8 mouse cellular contexts compared by ENCODE assay signal in genomic region chr4:134286226-134287167, GRCm38 (mm10). TPM values are rescaled to one million over a fixed set of nuclear protein-coding genes. Genes with fewer than 3 reads are reported as not detected.
DNase-seq lines count a peak whose midpoint lies in the region; ATAC-seq and TF ChIP-seq lines count a peak whose summit lies in the region.

No protein-coding gene starts in this region.

- TF ChIP-seq CTCF in testis, adult 2 months (IDR thresholded peaks at IDR 0.05; ENCODE audit: control insufficient read depth, insufficient read depth, insufficient replicate concordance, low read depth, low read length), result no peak
- TF ChIP-seq CTCF in forebrain, postnatal 0 days (IDR thresholded peaks at IDR 0.05; ENCODE audit: low read depth), result no peak
- no peak for TF ChIP-seq CTCF in liver, adult 2 months (IDR thresholded peaks at IDR 0.05; ENCODE audit: low read depth, low read length)

- WGBS in forebrain, postnatal 0 days, result 3% methylated on average over 59 of the region's 59 CpGs
- WGBS in liver, adult 2 months, result under 1% methylated on average over 59 of the region's 59 CpGs
- 1% methylated on average over 55 of the region's 59 CpGs for WGBS in stomach, embryonic 14.5 days

- peaks cover 10% of the 10 kb centered on the region for H3K4me1 ChIP-seq in testis, adult 2 months (ENCODE audit: control insufficient read depth, insufficient read depth, low read length)
- H3K4me1 ChIP-seq in forebrain, postnatal 0 days (ENCODE audit: insufficient read depth), result peaks cover 12% of the 10 kb centered on the region; the same call in 1 of the 2 replicates
- H3K4me1 ChIP-seq in liver, adult 2 months (ENCODE audit: control insufficient read depth, insufficient read depth, low read length), result peaks cover 11% of the 10 kb centered on the region
- peaks cover 17% of the 10 kb centered on the region for H3K4me1 ChIP-seq in stomach, embryonic 14.5 days (ENCODE audit: control insufficient read depth, insufficient read depth, low read length)

- H3K36me3 ChIP-seq in testis, adult 2 months (ENCODE audit: control insufficient read depth, insufficient read depth, low read length), result no peaks in the 10 kb centered on the region; the same call in 1 of the 2 replicates
- peaks cover 10% of the 10 kb centered on the region; the same call in 1 of the 2 replicates for H3K36me3 ChIP-seq in forebrain, postnatal 0 days (ENCODE audit: insufficient read depth)
- H3K36me3 ChIP-seq in liver, adult 2 months (ENCODE audit: control insufficient read depth, insufficient read depth, low read length), result peaks cover 17% of the 10 kb centered on the region; the same call in 1 of the 2 replicates
- H3K36me3 ChIP-seq in stomach, embryonic 14.5 days (ENCODE audit: control insufficient read depth, insufficient read depth, low read length), result peaks cover 13% of the 10 kb centered on the region; the same call in 1 of the 2 replicates

- ATAC-seq in forebrain, postnatal 0 days, result peak; percentile 32
- ATAC-seq in stomach, embryonic 14.5 days (ENCODE audit: insufficient number of reproducible peaks, insufficient read depth, low FRiP score, low read depth), result peak; percentile 17; the same call in 1 of the 2 replicates

- peak overlapping the region; percentile 95 for H3K4me3 ChIP-seq in testis, adult 2 months (ENCODE audit: control insufficient read depth, low read depth, low read length)
- peak overlapping the region; percentile 89 for H3K4me3 ChIP-seq in forebrain, postnatal 0 days (ENCODE audit: low read depth, low read length)
- peak overlapping the region; percentile 99 for H3K4me3 ChIP-seq in liver, adult 2 months (ENCODE audit: insufficient read depth, low read depth, low read length)
- H3K4me3 ChIP-seq in stomach, embryonic 14.5 days (ENCODE audit: low read depth, low read length), result peak overlapping the region; percentile 100

- TF ChIP-seq POLR2A in testis, adult 2 months (IDR thresholded peaks at IDR 0.05; ENCODE audit: control insufficient read depth, low read depth, low read length), result no peak
- no peak for TF ChIP-seq POLR2A in liver, adult 2 months (IDR thresholded peaks at IDR 0.05; ENCODE audit: extremely low read depth, insufficient read depth, low read length)

- H3K9ac ChIP-seq in forebrain, postnatal 0 days, result peak overlapping the region; percentile 99
- H3K9ac ChIP-seq in liver, adult 2 months (ENCODE audit: low read depth, low read length), result peak overlapping the region; percentile 94
- peak overlapping the region; percentile 98 for H3K9ac ChIP-seq in stomach, embryonic 14.5 days (replicated peaks; ENCODE audit: low read depth, low read length)

- no peaks in the 10 kb centered on the region for H3K9me3 ChIP-seq in forebrain, postnatal 0 days (ENCODE audit: low read length)
- no peaks in the 10 kb centered on the region for H3K9me3 ChIP-seq in stomach, embryonic 14.5 days (ENCODE audit: control insufficient read depth, low read depth, low read length)

- H3K27me3 ChIP-seq in testis, adult 2 months (ENCODE audit: control insufficient read depth, insufficient read depth, low read length), result no peaks in the 10 kb centered on the region
- no peaks in the 10 kb centered on the region for H3K27me3 ChIP-seq in forebrain, postnatal 0 days (ENCODE audit: insufficient read depth, low read length)
- no peaks in the 10 kb centered on the region for H3K27me3 ChIP-seq in liver, adult 2 months (ENCODE audit: control insufficient read depth, insufficient read depth, low read length)
- H3K27me3 ChIP-seq in stomach, embryonic 14.5 days (ENCODE audit: control insufficient read depth, insufficient read depth, low read length), result no peaks in the 10 kb centered on the region

- H3K79me2 ChIP-seq in liver, adult 2 months (ENCODE audit: control insufficient read depth, insufficient read depth, low read length), result peaks cover 4% of the 10 kb centered on the region; the same call in 1 of the 2 replicates

- peak overlapping the region; percentile 82 for H3K27ac ChIP-seq in testis, adult 2 months (ENCODE audit: control insufficient read depth, insufficient read depth, low read depth, low read length)
- H3K27ac ChIP-seq in forebrain, postnatal 0 days (ENCODE audit: low read depth, low read length), result peak overlapping the region; percentile 100
- H3K27ac ChIP-seq in liver, adult 2 months (replicated peaks; ENCODE audit: insufficient read depth, low read depth, low read length), result peak overlapping the region; percentile 87
- H3K27ac ChIP-seq in stomach, embryonic 14.5 days (ENCODE audit: low read length), result peak overlapping the region; percentile 44

- DNase-seq in gastrocnemius, postnatal 10 days, result peak; percentile 44
- no peak for DNase-seq in gastrocnemius, adult 18-20 months (ENCODE audit: low spot score)
- no peak for DNase-seq in testis, postnatal 14 days (ENCODE audit: low spot score)
- DNase-seq in forebrain, postnatal 0 days, result no peak
- DNase-seq in liver, adult 2 months (ENCODE audit: extremely low read depth, low read depth, low spot score), result peak; percentile 83
- no peak for DNase-seq in frontal cortex, adult 2 months (ENCODE audit: extremely low spot score in 1 of 2, low spot score in 1 of 2)

- peak overlapping the region; percentile 74 for H3K4me2 ChIP-seq in forebrain, postnatal 0 days (ENCODE audit: low read depth)
- H3K4me2 ChIP-seq in stomach, embryonic 14.5 days (replicated peaks; ENCODE audit: low read depth, low read length), result peak overlapping the region; percentile 81

RNA-seq across cellular contexts. Expression of gene Pdik1l, which starts 1.2 kb away (rescaled TPM):
- 1 to 10 TPM; 5.8 to 8.4 TPM for total RNA-seq in gastrocnemius, postnatal 10 days (2021)
- total RNA-seq in gastrocnemius, adult 18-20 months (2021), result 1 to 10 TPM; 3.9 to 5.7 TPM
- polyA plus RNA-seq in testis, adult 2 months (2012; rRNA removed), result 6.2 and 6.4 TPM in 2 replicates
- 42.2 and 43.8 TPM in 2 replicates for total RNA-seq in forebrain, postnatal 0 days (2014; rRNA removed)
- 21.7 and 28.9 TPM in 2 replicates for polyA plus RNA-seq in forebrain, postnatal 0 days (2015; fragmentation: Nextera tagmentation; extraction: Ambion mirVana)
- total RNA-seq in liver, adult 2 months (2014; rRNA removed), result 7.4 and 7.8 TPM in 2 replicates
- polyA plus RNA-seq in liver, adult 2 months (2012; rRNA removed), result 2.6 and 2.7 TPM in 2 replicates
- 19.0 and 19.6 TPM in 2 replicates for polyA plus RNA-seq in stomach, embryonic 14.5 days (2014; fragmentation: Nextera tagmentation; extraction: Ambion mirVana)
- 8.5 and 8.9 TPM in 2 replicates for polyA plus RNA-seq in frontal cortex, adult 2 months (2012; rRNA removed)

RNA-seq across cellular contexts. Expression of gene Trim63, which starts 28.4 kb away (rescaled TPM):
- total RNA-seq in gastrocnemius, postnatal 10 days (2021), result 100 to 1,000 TPM in 1 of 2 experiments, 10 to 100 TPM in 1; 78.5 to 107 TPM
- 100 to 1,000 TPM; 322 to 461 TPM for total RNA-seq in gastrocnemius, adult 18-20 months (2021)
- polyA plus RNA-seq in testis, adult 2 months (2012; rRNA removed), result 1.6 and 1.8 TPM in 2 replicates
- total RNA-seq in forebrain, postnatal 0 days (2014; rRNA removed), result 1.3 and 1.5 TPM in 2 replicates
- polyA plus RNA-seq in forebrain, postnatal 0 days (2015; fragmentation: Nextera tagmentation; extraction: Ambion mirVana), result 0.18 and 0.31 TPM in 2 replicates
- 0.09 TPM in 1 of 2 replicates, not detected in the other for total RNA-seq in liver, adult 2 months (2014; rRNA removed)
- polyA plus RNA-seq in liver, adult 2 months (2012; rRNA removed), result not detected in 2 replicates
- polyA plus RNA-seq in stomach, embryonic 14.5 days (2014; fragmentation: Nextera tagmentation; extraction: Ambion mirVana), result not detected in 2 replicates
- polyA plus RNA-seq in frontal cortex, adult 2 months (2012; rRNA removed), result 0.15 and 0.36 TPM in 2 replicates

RNA-seq across cellular contexts. Expression of gene Grrp1, which starts 32.6 kb away (rescaled TPM):
- total RNA-seq in gastrocnemius, postnatal 10 days (2021), result 1 to 10 TPM; 5.1 to 6.0 TPM
- 1 to 10 TPM; 2.9 to 3.1 TPM for total RNA-seq in gastrocnemius, adult 18-20 months (2021)
- 1.9 and 2.7 TPM in 2 replicates for polyA plus RNA-seq in testis, adult 2 months (2012; rRNA removed)
- 14.2 and 18.3 TPM in 2 replicates for total RNA-seq in forebrain, postnatal 0 days (2014; rRNA removed)
- 18.3 and 20.0 TPM in 2 replicates for polyA plus RNA-seq in forebrain, postnatal 0 days (2015; fragmentation: Nextera tagmentation; extraction: Ambion mirVana)
- total RNA-seq in liver, adult 2 months (2014; rRNA removed), result 0.13 and 0.28 TPM in 2 replicates
- 0.27 and 0.29 TPM in 2 replicates for polyA plus RNA-seq in liver, adult 2 months (2012; rRNA removed)
- 4.1 and 4.5 TPM in 2 replicates for polyA plus RNA-seq in stomach, embryonic 14.5 days (2014; fragmentation: Nextera tagmentation; extraction: Ambion mirVana)
- 7.4 and 7.9 TPM in 2 replicates for polyA plus RNA-seq in frontal cortex, adult 2 months (2012; rRNA removed)

RNA-seq across cellular contexts. Expression of gene Gm30191, which starts 39.8 kb away (rescaled TPM):
- not detected for total RNA-seq in gastrocnemius, postnatal 10 days (2021)
- not detected for total RNA-seq in gastrocnemius, adult 18-20 months (2021)
- polyA plus RNA-seq in testis, adult 2 months (2012; rRNA removed), result 0.25 TPM in 1 of 2 replicates, not detected in the other
- total RNA-seq in forebrain, postnatal 0 days (2014; rRNA removed), result not detected in 2 replicates
- 0.25 TPM in 1 of 2 replicates, not detected in the other for polyA plus RNA-seq in forebrain, postnatal 0 days (2015; fragmentation: Nextera tagmentation; extraction: Ambion mirVana)
- total RNA-seq in liver, adult 2 months (2014; rRNA removed), result not detected in 2 replicates
- not detected in 2 replicates for polyA plus RNA-seq in liver, adult 2 months (2012; rRNA removed)
- polyA plus RNA-seq in stomach, embryonic 14.5 days (2014; fragmentation: Nextera tagmentation; extraction: Ambion mirVana), result not detected in 2 replicates
- not detected in 2 replicates for polyA plus RNA-seq in frontal cortex, adult 2 months (2012; rRNA removed)

RNA-seq across cellular contexts. Expression of gene Zfp593, which starts 41.1 kb away (rescaled TPM):
- 1 to 10 TPM; 3.4 to 4.3 TPM for total RNA-seq in gastrocnemius, postnatal 10 days (2021)
- total RNA-seq in gastrocnemius, adult 18-20 months (2021), result 1 to 10 TPM; 4.7 to 5.7 TPM
- polyA plus RNA-seq in testis, adult 2 months (2012; rRNA removed), result 7.5 and 9.7 TPM in 2 replicates
- total RNA-seq in forebrain, postnatal 0 days (2014; rRNA removed), result 11.6 and 12.7 TPM in 2 replicates
- 13.8 and 15.0 TPM in 2 replicates for polyA plus RNA-seq in forebrain, postnatal 0 days (2015; fragmentation: Nextera tagmentation; extraction: Ambion mirVana)
- 2.9 and 3.2 TPM in 2 replicates for total RNA-seq in liver, adult 2 months (2014; rRNA removed)
- polyA plus RNA-seq in liver, adult 2 months (2012; rRNA removed), result 4.6 and 6.8 TPM in 2 replicates
- 14.8 and 16.5 TPM in 2 replicates for polyA plus RNA-seq in stomach, embryonic 14.5 days (2014; fragmentation: Nextera tagmentation; extraction: Ambion mirVana)
- polyA plus RNA-seq in frontal cortex, adult 2 months (2012; rRNA removed), result 10.0 and 11.3 TPM in 2 replicates

Comparison
In these comparisons a context has a peak if more than half of its experiments do, and no peak if none do; other contexts are left out.
1. DNase-seq: peak in gastrocnemius, postnatal 10 days (single experiment) and liver, adult 2 months (single experiment); none in gastrocnemius, adult 18-20 months (single experiment), testis, postnatal 14 days (single experiment), forebrain, postnatal 0 days (single experiment) and frontal cortex, adult 2 months (0 of 2).
2. H3K27ac ChIP-seq: peak in every context shown above with its lines; median percentile 100 in forebrain, postnatal 0 days; 87 in liver, adult 2 months; 82 in testis, adult 2 months; 44 in stomach, embryonic 14.5 days.
3. Peak in every context shown above with its lines, with median percentiles within 50 percentile points of each other: H3K4me3 ChIP-seq and H3K9ac ChIP-seq.